Mouse (Mus musculus): ENCODE measurements at regions not wholly inside any gene's neighbourhood (a gene's known extent, or its start where the extent isn't known, plus 50 kb on each side); places are given as distances from the start of the nearest gene placed in this dataset.

DNA sequence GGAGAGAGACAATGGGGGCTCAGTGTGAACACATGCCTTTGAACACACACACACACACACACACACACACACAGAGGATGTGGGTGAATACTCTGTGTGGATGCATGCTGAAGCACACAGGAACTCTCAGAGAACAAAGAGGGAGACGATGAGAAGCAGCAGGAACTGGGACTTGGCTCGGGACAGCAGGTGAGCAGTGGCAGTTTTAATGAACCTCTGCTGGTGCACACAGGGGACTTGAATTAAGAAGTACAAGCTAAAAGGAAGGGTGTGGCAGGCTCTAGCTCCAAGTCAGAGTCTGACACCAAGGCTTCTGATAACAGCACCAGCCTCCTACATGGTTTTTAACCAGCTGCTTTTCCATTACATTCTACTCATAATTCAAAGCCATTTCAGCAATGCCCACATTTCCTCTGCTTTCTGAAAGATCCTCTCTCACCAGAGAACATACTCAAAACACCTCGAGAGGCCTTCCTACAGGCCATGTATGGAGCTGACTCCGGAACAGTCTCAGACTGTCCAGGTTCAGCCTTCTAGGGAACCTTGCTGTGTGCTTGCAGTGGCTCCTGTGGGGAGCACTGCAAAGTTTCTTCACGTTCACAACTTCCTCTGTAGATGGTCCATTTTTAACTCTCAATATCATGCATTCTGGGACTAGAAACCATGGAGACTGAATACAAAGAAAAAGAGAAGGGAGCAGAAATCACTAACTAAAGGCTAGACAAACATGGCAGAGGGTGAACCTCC lies 206.9 kb upstream of the Smim15 start:
- Histone ChIP-seq H3K27me3 (ENCODE audit: insufficient read depth, low read length) (no peaks in the 10 kb centered on the region), H3K9ac (replicated peaks; ENCODE audit: low read length, poor library complexity, severe bottlenecking) (no peak overlapping the region), H3K27ac (ENCODE audit: low read depth, low read length) (no peak overlapping the region), H3K4me2 (ENCODE audit: low read depth, low read length, poor library complexity, severe bottlenecking) (no peak overlapping the region), H3K4me1 (ENCODE audit: insufficient read depth, low read length) (peaks cover 4% of the 10 kb centered on the region; the same call in 1 of the 2 replicates), H3K4me3 (ENCODE audit: low read depth, low read length) (no peak overlapping the region), H3K9me3 (ENCODE audit: low read length) (no peaks in the 10 kb centered on the region), H3K36me3 (ENCODE audit: insufficient read depth, low read length) (no peaks in the 10 kb centered on the region)
- ATAC-seq (ENCODE audit: low FRiP score): no peak
- no peak for TF ChIP-seq CTCF (IDR thresholded peaks at IDR 0.05)
- WGBS: 37% methylated on average over 5 of the region's 5 CpGs
- DNase-seq (ENCODE audit: low spot score): no peak

GRCm38 (mm10) chr13:107835756-107836385 lies 208.4 kb upstream of the Smim15 start:
- H3K9me3 ChIP-seq (ENCODE audit: low read length): no peaks in the 10 kb centered on the region
- ATAC-seq (ENCODE audit: low FRiP score) (no peak), DNase-seq (ENCODE audit: low spot score) (peak; percentile 42)
- WGBS: 44% methylated on average over 9 of the region's 9 CpGs
- H3K27me3 ChIP-seq (ENCODE audit: insufficient read depth, low read length): no peaks in the 10 kb centered on the region
- no peak for TF ChIP-seq CTCF (IDR thresholded peaks at IDR 0.05)
- H3K4me1 ChIP-seq (ENCODE audit: insufficient read depth, low read length): peaks cover 4% of the 10 kb centered on the region; the same call in 1 of the 2 replicates
- no peak overlapping the region for H3K4me2 ChIP-seq (ENCODE audit: low read depth, low read length, poor library complexity, severe bottlenecking)
- no peak overlapping the region for H3K9ac ChIP-seq (replicated peaks; ENCODE audit: low read length, poor library complexity, severe bottlenecking)
- H3K36me3 ChIP-seq (ENCODE audit: insufficient read depth, low read length): no peaks in the 10 kb centered on the region
- no peak overlapping the region for H3K4me3 ChIP-seq (ENCODE audit: low read depth, low read length)
- H3K27ac ChIP-seq (ENCODE audit: low read depth, low read length): no peak overlapping the region

- ATAC-seq (ENCODE audit: low FRiP score): no peak
- Histone ChIP-seq H3K27ac (ENCODE audit: low read depth, low read length) (no peak overlapping the region), H3K36me3 (ENCODE audit: insufficient read depth, low read length) (no peaks in the 10 kb centered on the region), H3K4me1 (ENCODE audit: insufficient read depth, low read length) (peaks cover 4% of the 10 kb centered on the region; the same call in 1 of the 2 replicates), H3K9ac (replicated peaks; ENCODE audit: low read length, poor library complexity, severe bottlenecking) (no peak overlapping the region), H3K4me3 (ENCODE audit: low read depth, low read length) (no peak overlapping the region), H3K27me3 (ENCODE audit: insufficient read depth, low read length) (no peaks in the 10 kb centered on the region), H3K9me3 (ENCODE audit: low read length) (no peaks in the 10 kb centered on the region), H3K4me2 (ENCODE audit: low read depth, low read length, poor library complexity, severe bottlenecking) (no peak overlapping the region)
- no peak; the same call in 1 of the 2 replicates for TF ChIP-seq CTCF (IDR thresholded peaks at IDR 0.05)
- 50% methylated on average over 5 of the region's 5 CpGs for WGBS
- DNase-seq (ENCODE audit: low spot score): no peak
Measured at GRCm38 (mm10) chr13:107831997-107832396, 212.2 kb upstream of the Smim15 start.

- DNase-seq (ENCODE audit: low spot score): peak; percentile 96
- Histone ChIP-seq H3K27ac (ENCODE audit: low read depth, low read length) (no peak overlapping the region), H3K27me3 (ENCODE audit: insufficient read depth, low read length) (no peaks in the 10 kb centered on the region), H3K9me3 (ENCODE audit: low read length) (no peaks in the 10 kb centered on the region), H3K4me2 (ENCODE audit: low read depth, low read length, poor library complexity, severe bottlenecking) (peak overlapping the region; percentile 52), H3K4me3 (ENCODE audit: low read depth, low read length) (peak overlapping the region; percentile 29; the same call in 1 of the 2 replicates), H3K4me1 (ENCODE audit: insufficient read depth, low read length) (peaks cover 6% of the 10 kb centered on the region; the same call in 1 of the 2 replicates), H3K36me3 (ENCODE audit: insufficient read depth, low read length) (no peaks in the 10 kb centered on the region), H3K9ac (replicated peaks; ENCODE audit: low read length, poor library complexity, severe bottlenecking) (0 out of 2 replicates have a peak overlapping the region, but pooled peaks have one; percentile 19)
- 4% methylated on average over 17 of the region's 17 CpGs for WGBS
- no peak for TF ChIP-seq CTCF (IDR thresholded peaks at IDR 0.05)
- ATAC-seq (ENCODE audit: low FRiP score): peak; percentile 94
Measured at GRCm38 (mm10) chr13:107831221-107831681, 213.0 kb upstream of the Smim15 start.

- ATAC-seq (ENCODE audit: low FRiP score) (no peak), DNase-seq (ENCODE audit: low spot score) (no peak)
- no peak for TF ChIP-seq CTCF (IDR thresholded peaks at IDR 0.05)
- H3K36me3 ChIP-seq (ENCODE audit: insufficient read depth, low read length): no peaks in the 10 kb centered on the region
- no peak overlapping the region for H3K27ac ChIP-seq (ENCODE audit: low read depth, low read length)
- 0 out of 2 replicates have a peak, but pooled peaks cover 3% of the 10 kb centered on the region for H3K4me1 ChIP-seq (ENCODE audit: insufficient read depth, low read length)
- H3K27me3 ChIP-seq (ENCODE audit: insufficient read depth, low read length): no peaks in the 10 kb centered on the region
- no peak overlapping the region for H3K4me2 ChIP-seq (ENCODE audit: low read depth, low read length, poor library complexity, severe bottlenecking)
- no peak overlapping the region for H3K4me3 ChIP-seq (ENCODE audit: low read depth, low read length)
- no peaks in the 10 kb centered on the region for H3K9me3 ChIP-seq (ENCODE audit: low read length)
- no peak overlapping the region for H3K9ac ChIP-seq (replicated peaks; ENCODE audit: low read length, poor library complexity, severe bottlenecking)
- 55% methylated on average over 2 of the region's 2 CpGs for whole genome bisulfite sequencing
Measured at GRCm38 (mm10) chr13:107830281-107830680, 214.0 kb upstream of the Smim15 start.

- WGBS: 95% methylated on average over 4 of the region's 4 CpGs
- Histone ChIP-seq H3K27me3 (ENCODE audit: insufficient read depth, low read length) (no peaks in the 10 kb centered on the region), H3K9ac (replicated peaks; ENCODE audit: low read length, poor library complexity, severe bottlenecking) (no peak overlapping the region), H3K36me3 (ENCODE audit: insufficient read depth, low read length) (no peaks in the 10 kb centered on the region), H3K4me1 (ENCODE audit: insufficient read depth, low read length) (0 out of 2 replicates have a peak, but pooled peaks cover 3% of the 10 kb centered on the region), H3K4me3 (ENCODE audit: low read depth, low read length) (no peak overlapping the region), H3K9me3 (ENCODE audit: low read length) (no peaks in the 10 kb centered on the region), H3K4me2 (ENCODE audit: low read depth, low read length, poor library complexity, severe bottlenecking) (no peak overlapping the region), H3K27ac (ENCODE audit: low read depth, low read length) (no peak overlapping the region)
- 0 out of 2 replicates have a peak, but pooled peaks have one; percentile 6 for TF ChIP-seq CTCF (IDR thresholded peaks at IDR 0.05)
- ATAC-seq (ENCODE audit: low FRiP score) (no peak), DNase-seq (ENCODE audit: low spot score) (no peak)
Measured at GRCm38 (mm10) chr13:107829861-107830260, 214.4 kb upstream of the Smim15 start.

Data from midbrain, postnatal 0 days (tissue).